Mouse (Mus musculus) layer of hippocampus, adult 2 months (tissue): ENCODE results near the gene Plekhm2. TPM values are rescaled to one million over a fixed set of nuclear protein-coding genes. Genes with fewer than 3 reads are reported as not detected.

ENCODE experiments used
- DNase-seq, 2 experiments: peaks; one replicate each; pipeline ENCODE4 v3.0.0; 2022; ENCODE audit warnings: low spot score in 2 of 2
- H3K27ac ChIP-seq: fragments of 200-600 bp; 2 replicates; pipeline ENCODE4 v1.8.1; 2022
- H3K4me3 ChIP-seq: fragments of 200-600 bp; 2 replicates; pipeline ENCODE4 v1.8.1; 2022; ENCODE audit warnings: mild to moderate bottlenecking
- CTCF ChIP-seq: fragments of 200-600 bp; conservative IDR thresholded peaks from 2 replicates; pipeline ENCODE4 v1.8.1; 2022; ENCODE audit warnings: antibody characterized with exemption, mild to moderate bottlenecking, moderate library complexity
- total RNA-seq, 2 experiments: library from RNA; stranded (reverse); gene quantifications; 2 replicates each; pipeline ENCODE4 v1.2.3; 2021

The Plekhm2 gene
- total RNA-seq, 2 experiments from 2014 or later: 74.1 to 80.6 TPM

DNA sequence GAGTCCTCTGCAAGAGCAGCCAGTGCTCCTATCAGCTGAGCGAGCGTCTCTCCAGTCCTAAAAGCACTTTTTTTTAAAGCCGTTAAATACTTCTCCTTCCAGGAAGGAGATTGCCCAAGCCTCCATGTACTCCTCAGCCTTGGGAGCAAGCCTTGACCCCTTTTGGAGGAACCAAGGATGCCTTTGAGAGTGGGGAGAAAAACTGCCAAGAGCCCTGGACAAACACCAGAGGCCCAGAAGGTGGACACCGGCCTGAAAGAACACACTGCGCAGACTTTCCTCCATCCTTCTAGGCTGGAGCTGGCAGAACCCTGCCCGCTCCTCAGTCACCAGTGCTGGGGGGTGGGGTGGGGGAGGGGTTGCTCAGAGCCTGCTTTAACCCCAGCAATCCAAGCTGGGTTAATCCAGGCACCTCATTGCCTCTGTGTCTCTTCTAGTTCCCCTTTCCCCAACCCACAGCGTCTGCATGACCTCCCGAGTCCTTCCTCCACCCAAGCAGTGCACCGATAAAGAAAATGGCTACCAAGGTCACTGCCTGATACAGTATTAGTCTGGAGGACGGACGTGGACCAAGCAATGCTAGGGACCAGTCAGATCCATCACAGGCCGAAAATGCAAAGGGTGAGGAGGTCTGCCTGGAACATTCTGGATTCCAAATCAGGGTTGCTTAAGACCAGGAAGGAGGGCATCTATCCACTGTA lies 8.6 kb downstream of the Plekhm2 start:
- Histone ChIP-seq H3K27ac (peak overlapping the region; percentile 70), H3K4me3 (no peak overlapping the region; the same call in 1 of the 2 replicates)
- peak; percentile 29 to 58 for DNase-seq
- TF ChIP-seq CTCF: no peak

DNA sequence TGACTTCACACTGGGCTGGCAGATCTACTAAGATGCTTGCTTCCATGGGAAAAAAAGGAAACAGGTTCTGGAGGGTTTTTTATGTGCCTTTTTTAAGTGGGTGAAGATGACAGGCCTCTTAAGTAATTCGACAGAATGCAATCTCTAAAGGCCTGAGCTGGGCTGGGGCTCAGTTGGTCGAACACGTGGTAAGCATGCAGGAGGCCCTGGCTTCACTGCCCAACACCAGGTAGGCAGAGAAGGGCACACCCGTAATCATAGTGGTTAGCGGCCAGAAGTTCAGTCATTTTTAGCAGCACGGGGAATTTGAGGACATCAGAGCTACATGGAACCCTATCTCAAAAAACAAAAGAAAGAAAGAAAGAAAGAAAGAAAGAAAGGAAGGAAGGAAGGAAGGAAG lies 10.2 kb downstream of the Plekhm2 start:
- TF ChIP-seq CTCF: no peak
- Histone ChIP-seq H3K4me3 (no peak overlapping the region), H3K27ac (peak overlapping the region; percentile 57)
- no peak for DNase-seq

DNA sequence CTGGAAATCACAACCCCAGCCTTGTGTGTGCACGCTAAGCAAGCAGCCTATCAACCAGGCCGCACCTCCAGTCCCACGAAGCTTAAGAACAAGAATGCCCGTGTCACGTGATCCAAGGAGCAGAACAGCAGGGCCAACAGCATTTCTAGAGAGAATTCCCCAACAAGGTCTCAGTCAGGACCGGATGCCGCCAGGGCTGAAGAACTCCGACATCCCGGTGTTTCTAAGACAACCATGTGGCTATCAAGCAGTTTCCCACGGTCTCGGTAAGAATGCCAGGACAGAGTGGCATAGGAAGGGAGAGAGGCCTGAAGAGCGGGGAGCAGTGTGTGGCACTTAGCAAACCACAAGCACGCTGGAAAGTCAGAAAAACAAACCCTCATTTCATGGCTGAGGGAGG lies 10.9 kb downstream of the Plekhm2 start:
- DNase-seq: no peak
- Histone ChIP-seq H3K27ac (peak overlapping the region; percentile 57), H3K4me3 (no peak overlapping the region)
- no peak for TF ChIP-seq CTCF

DNA sequence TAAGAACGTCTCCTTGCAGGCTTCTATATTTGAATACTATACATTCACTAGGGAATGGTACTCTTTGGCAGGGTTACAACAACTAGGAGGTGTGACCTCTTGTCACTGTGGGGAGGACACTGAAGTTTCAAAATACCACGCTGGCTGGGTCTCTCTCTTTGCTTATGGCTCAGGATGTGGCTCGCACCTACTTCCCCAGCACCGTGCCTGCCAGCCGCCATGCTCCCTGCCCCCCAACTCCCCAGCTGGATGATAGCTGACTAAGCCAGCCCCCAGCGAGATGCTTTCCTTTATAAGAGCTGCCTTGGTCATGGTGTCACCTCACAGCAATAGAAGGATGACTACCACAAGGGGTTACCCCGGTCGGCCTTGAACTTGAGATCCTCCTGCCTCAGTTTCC lies 11.7 kb downstream of the Plekhm2 start:
- Histone ChIP-seq H3K27ac (peak overlapping the region; percentile 57; the same call in 1 of the 2 replicates), H3K4me3 (no peak overlapping the region)
- DNase-seq: no peak
- no peak for TF ChIP-seq CTCF

DNA sequence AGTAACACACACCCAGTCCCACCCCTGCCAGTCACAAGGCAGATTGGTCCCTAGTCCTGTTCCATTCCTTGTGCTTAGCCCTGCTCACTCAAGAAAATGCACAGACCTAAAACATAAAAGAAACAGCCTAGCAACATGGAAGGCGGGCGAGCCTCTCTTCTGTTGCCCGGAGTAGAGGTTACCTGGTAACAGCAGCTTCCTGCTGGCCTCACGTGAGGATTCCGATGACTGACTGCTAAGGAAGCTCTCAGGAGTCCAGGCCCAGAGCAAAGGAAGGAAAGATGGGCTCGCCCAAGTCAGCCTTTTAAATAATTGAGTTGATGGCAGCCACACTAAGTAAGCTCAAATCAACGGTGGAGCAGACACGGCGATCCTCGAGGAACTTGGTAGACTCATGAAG lies 12.8 kb downstream of the Plekhm2 start:
- Histone ChIP-seq H3K27ac (peak overlapping the region; percentile 28; the same call in 1 of the 2 replicates), H3K4me3 (no peak overlapping the region)
- no peak for DNase-seq
- TF ChIP-seq CTCF: no peak

DNA sequence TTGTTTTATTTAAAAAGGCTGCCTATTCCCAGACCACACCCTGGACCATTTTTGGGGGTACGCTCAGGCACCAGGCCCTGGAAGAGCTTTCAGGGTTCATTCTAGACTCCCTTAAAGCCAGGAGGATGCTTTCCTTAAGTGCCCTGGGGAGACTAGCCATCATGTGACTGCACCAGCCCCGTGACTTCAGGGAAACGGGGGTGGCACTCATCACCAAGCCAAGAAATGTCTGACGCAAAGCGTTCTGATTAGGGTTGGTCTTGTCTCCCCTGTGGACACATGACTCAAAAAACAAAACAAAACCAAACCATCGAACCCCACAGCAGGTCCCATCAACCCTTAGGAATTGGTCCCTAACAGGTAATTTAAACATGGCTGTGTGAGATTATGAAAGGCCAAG lies 13.4 kb downstream of the Plekhm2 start:
- no peak for DNase-seq
- Histone ChIP-seq H3K27ac (peak overlapping the region; percentile 28; the same call in 1 of the 2 replicates), H3K4me3 (no peak overlapping the region)
- no peak for TF ChIP-seq CTCF

DNA sequence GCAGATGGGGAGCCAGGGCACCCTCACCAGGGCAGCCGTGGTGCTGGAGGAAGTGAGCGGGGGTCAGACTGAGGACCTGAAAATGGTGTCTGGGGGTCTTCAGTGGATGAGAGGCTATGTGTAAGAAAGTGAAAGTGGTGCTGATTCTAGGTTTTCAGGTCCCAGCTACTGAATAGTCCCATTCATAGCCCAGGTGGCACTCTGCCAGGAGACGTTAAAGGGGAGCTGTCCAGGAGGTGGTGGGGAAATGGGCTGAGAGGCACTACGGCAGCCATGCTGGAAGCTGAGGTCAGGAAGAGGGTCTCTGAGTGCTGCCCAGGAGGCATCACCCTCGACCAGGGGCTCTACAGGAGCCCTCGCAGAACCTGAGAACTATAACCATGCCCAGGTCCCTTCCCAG lies 15.5 kb downstream of the Plekhm2 start:
- no peak for DNase-seq
- no peak for TF ChIP-seq CTCF
- peak overlapping the region; percentile 67 for H3K27ac ChIP-seq
- H3K4me3 ChIP-seq: no peak overlapping the region

DNA sequence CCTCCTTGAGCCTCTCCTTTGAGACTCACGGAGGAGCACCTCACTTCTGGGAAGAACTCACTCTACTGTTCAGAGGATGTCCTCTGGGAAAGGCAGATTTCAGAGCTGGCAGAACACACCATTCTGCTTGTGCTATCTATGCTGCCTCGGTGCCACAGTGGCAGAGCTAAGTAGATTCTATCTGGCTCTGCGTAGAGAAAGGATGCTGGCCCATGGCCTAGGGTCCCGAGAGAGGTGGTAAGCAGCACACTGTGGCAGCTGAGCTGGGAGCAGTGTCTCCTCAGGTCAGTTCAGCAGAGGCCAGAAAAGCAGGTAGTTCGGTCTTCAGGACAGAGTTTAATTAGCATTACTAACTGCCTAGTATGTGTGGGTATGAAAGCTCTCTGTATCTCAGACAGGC lies 16.4 kb downstream of the Plekhm2 start:
- Histone ChIP-seq H3K27ac (peak overlapping the region; percentile 67; the same call in 1 of the 2 replicates), H3K4me3 (no peak overlapping the region)
- no peak for DNase-seq
- no peak for TF ChIP-seq CTCF

DNA sequence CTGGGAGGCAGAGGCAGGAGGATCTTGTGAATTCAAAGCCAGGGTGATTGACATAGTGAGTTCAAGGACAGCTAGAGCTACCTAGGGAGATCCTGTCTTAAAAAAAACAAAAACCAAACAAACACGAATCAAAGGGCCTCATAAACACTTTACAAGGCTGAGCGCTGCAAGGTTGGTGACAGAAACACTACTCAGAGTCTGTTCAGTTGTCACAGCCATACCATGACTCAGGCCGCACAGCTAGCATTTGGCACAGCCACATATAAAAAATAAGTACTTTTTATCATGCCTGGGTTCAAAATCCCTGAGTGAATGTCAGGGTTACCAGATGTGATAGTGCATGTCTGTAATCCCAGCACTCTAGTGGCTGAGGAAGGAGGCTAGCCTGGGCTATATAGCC lies 17.5 kb downstream of the Plekhm2 start:
- no peak for TF ChIP-seq CTCF
- H3K27ac ChIP-seq: no peak overlapping the region
- no peak overlapping the region for H3K4me3 ChIP-seq
- DNase-seq: no peak

DNA sequence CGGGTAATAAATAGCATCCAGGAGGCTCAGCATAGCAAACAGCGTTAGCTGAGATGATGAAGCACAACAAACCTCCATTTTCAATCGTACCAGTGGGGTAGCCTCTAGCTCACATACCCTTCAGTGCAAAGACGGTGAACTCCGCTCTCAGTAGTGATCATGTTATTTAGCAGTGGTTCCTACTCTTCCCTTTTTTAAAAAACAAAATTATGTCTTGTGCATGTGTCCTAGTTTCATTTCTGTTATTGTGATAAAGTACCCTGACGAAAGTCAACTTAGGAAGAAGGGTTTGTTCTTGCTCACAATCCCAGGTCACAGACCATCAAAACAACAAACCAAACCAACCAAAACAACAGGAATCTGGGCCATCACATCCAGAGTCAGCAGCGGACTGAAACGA lies 18.7 kb downstream of the Plekhm2 start:
- no peak for TF ChIP-seq CTCF
- H3K27ac ChIP-seq: no peak overlapping the region; the same call in 1 of the 2 replicates
- no peak for DNase-seq
- H3K4me3 ChIP-seq: no peak overlapping the region

DNA sequence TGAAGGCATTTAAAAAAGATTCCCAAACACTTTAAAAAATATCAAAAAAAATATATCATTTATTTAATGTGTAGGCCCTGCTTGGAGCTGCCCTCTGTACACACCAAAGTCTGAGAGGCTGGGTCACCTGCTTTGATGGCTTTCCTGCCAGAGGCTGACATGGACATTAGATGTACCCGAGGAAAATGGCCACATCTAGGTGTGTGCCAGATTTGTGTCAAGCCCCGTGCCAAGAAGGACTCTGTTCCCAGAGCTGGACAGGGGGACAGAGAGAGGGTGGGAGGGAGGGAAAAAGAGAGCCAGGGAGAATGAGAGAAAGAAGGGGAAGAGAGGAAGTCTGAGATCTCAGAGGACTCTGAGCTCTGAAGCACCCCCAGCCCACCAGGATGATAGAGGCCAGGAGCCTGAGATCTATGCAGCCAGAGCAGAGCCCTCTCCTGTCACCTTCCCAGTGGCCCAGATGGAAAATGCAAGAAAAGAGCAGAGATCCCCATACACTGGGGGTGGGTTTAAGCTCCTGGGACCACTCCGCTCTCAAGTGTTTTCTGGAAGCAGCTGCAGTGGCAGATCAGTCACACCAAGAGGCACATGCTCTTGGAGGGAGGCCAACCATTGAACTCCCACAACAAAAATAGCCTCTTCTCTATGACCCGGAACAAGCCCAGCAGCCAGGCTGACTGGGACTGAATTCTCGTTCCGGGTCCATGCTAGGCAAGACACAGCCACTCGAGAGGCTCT lies 21.4 kb downstream of the Plekhm2 start:
- no peak for TF ChIP-seq CTCF
- no peak overlapping the region for H3K4me3 ChIP-seq
- peak; percentile 50 to 55 for DNase-seq
- peak overlapping the region; percentile 88 for H3K27ac ChIP-seq

DNA sequence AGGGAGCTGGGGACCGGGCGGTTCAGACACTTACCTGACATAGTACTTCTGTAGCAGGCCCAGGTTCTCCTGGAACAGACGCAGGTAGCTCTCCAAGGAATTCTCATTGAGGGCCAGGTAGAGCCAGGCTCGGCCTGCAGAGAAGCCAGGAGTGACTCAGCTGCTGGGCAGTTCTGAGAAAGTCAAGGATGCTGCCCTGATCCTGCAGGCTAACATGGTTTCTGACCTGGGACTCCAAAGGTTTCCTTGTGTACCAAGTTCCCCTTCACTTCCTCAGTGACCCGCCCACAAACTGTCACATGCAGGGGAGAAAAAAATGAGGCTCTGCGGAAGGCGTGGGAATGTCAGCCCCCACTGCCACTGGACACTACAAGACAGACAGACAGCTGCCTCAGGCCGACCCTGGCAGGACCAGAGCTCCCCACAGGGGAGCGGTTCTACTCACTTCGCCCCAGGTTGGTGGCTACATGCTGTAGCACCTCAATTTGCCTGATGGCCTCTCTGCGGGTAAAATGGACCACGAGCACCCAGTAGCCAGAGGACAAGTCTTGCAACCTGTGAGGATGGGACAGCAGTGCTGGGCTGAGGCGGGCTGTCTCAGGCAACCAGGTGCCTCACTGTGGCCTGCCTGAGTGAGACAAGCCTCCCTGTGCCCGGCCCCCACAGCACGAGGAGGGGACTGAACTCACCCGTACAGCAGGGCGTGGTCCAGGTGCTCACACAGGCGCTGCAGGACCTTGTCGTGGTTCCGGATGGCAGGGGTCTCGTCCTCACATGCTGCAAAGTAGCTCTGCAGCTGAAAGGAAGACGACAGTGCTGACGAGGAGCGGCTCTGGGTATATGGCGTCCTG lies 22.5 kb downstream of the Plekhm2 start:
- DNase-seq: no peak
- Histone ChIP-seq H3K27ac (peak overlapping the region; percentile 64), H3K4me3 (no peak overlapping the region)
- no peak for TF ChIP-seq CTCF

DNA sequence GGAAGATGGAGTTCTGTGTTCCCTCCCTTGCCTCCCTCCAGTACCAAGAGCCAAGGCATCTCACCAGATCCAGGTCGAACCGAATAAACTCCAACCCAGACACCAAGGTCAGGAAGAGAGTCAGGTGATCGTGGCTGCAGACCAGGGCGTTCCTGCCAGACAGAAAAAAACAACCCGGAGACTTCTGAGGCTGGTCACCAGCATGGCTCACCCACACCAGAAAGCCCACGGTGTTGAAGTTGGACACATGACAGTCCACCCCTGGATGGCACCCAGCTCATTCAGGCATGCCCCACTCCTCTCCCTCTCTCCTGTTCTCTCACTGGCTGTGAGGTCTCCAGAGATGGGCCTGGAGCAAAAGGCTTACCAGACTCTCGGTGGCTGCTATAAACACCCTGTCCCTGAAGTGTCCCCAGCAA lies 23.3 kb downstream of the Plekhm2 start:
- no peak for TF ChIP-seq CTCF
- no peak overlapping the region for H3K4me3 ChIP-seq
- no peak for DNase-seq
- H3K27ac ChIP-seq: peak overlapping the region; percentile 64
